Mouse (Mus musculus) embryonic fibroblast, embryonic 13.5 days (primary cell): Measurements from ENCODE around the gene Kif21b.

Experiments
- CTCF ChIP-seq: IDR thresholded peaks from 2 replicates; pipeline ENCODE4 v1.5.1; 2011; ENCODE audit warnings: mild to moderate bottlenecking, control low read depth, low read length, moderate library complexity, borderline replicate concordance; ENCODE audit not compliant: insufficient read depth
- POLR2A ChIP-seq: IDR thresholded peaks from 2 replicates; pipeline ENCODE4 v1.6.1; 2011; ENCODE audit warnings: low read depth, mild to moderate bottlenecking, control low read depth, low read length, moderate library complexity

DNA sequence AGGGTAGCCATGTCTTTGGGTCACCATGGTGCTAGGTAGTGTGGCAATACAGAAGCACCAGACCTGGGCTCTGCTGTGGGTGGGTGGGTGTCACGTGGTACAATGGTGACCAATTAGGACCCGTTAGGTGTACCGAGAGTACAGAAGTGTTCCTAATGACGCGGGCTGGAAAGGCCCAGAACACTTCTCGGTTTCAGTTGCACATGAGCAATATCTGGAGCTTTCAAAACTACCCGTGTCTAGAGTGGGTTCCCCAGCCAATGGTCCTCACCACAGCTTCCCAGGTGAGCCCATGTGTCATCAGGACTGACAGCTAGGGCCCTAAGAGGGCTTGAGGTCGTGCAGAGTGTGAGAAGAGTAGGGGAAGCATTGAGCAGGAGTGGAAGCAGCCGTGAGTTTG, 14.1 kb upstream of the Kif21b start:
- TF ChIP-seq POLR2A (no peak), CTCF (no peak)
